Mouse (Mus musculus) embryonic facial prominence, embryonic 11.5 days (tissue): ENCODE data around the gene Fbxl17. TPM values are rescaled to one million over a fixed set of nuclear protein-coding genes. Genes with fewer than 3 reads are reported as not detected.

Experiments
- ATAC-seq: fragments of 200-750 bp; cut with Nextera tagmentation; replicated peaks from 2 replicates; pipeline ENCODE4 v1.8.0; 2017; ENCODE audit warnings: low read depth; ENCODE audit not compliant: insufficient number of reproducible peaks, low FRiP score, low TSS enrichment
- DNase-seq: peaks from one replicate; pipeline ENCODE4 v3.0.0-alpha.2; 2015; ENCODE audit warnings: low spot score
- H3K27ac ChIP-seq: fragments of 300-500 bp; sonication (generic); replicated peaks from 2 replicates; pipeline ENCODE4 v1.5.1; 2014; ENCODE audit warnings: mild to moderate bottlenecking, low read depth, low read length, control low read depth
- H3K27me3 ChIP-seq: fragments of 300-500 bp; sonication (generic); 2 replicates; pipeline ENCODE4 v1.6.1; 2014; ENCODE audit warnings: mild to moderate bottlenecking, low read length, moderate library complexity, mixed read lengths; ENCODE audit not compliant: control insufficient read depth, insufficient read depth
- H3K36me3 ChIP-seq: fragments of 300-500 bp; sonication (generic); replicated peaks from 2 replicates; pipeline ENCODE4 v1.6.1; 2014; ENCODE audit warnings: low read depth, mild to moderate bottlenecking, low read length, moderate library complexity, mixed read lengths; ENCODE audit not compliant: control insufficient read depth, insufficient read depth
- H3K4me1 ChIP-seq: fragments of 300-500 bp; sonication (generic); 2 replicates; pipeline ENCODE4 v1.6.1; 2014; ENCODE audit warnings: low read length, mixed read lengths; ENCODE audit not compliant: control insufficient read depth, insufficient read depth
- H3K4me2 ChIP-seq: fragments of 300-500 bp; sonication (generic); 2 replicates; pipeline ENCODE4 v1.6.1; 2014; ENCODE audit warnings: low read depth, mild to moderate bottlenecking, control low read depth, low read length, moderate library complexity
- H3K4me3 ChIP-seq: fragments of 300-500 bp; sonication (generic); 2 replicates; pipeline ENCODE4 v1.5.1; 2014; ENCODE audit warnings: low read depth, low read length, control low read depth
- H3K9ac ChIP-seq: fragments of 300-500 bp; sonication (generic); replicated peaks from 2 replicates; pipeline ENCODE4 v1.6.1; 2014; ENCODE audit warnings: mild to moderate bottlenecking, control low read depth, low read length
- H3K9me3 ChIP-seq: fragments of 300-500 bp; sonication (generic); replicated peaks from 2 replicates; pipeline ENCODE4 v1.6.1; 2016; ENCODE audit warnings: mild to moderate bottlenecking, low read length, inconsistent platforms, mixed read lengths; ENCODE audit not compliant: control insufficient read depth
- WGBS: fragments of 180-500 bp; shearing (Covaris S2); extraction: QIAGEN DNeasy Blood & Tissue Kit; methylation state at CpG from one replicate; pipeline ENCODE4 v1.1.7; 2014; 5-methylcytosine and 5-hydroxymethylcytosine counted together
- polyA plus RNA-seq: library from polyadenylated mRNA; unstranded; fragments of >200 nt; fragmentation: Nextera tagmentation; extraction: Ambion mirVana; gene quantifications from 2 replicates; pipeline ENCODE4 v1.2.1, GENCODE M21; 2014

The Fbxl17 gene
- polyA plus RNA-seq, 1 experiment from 2014 or later, result 7.7 TPM

DNA sequence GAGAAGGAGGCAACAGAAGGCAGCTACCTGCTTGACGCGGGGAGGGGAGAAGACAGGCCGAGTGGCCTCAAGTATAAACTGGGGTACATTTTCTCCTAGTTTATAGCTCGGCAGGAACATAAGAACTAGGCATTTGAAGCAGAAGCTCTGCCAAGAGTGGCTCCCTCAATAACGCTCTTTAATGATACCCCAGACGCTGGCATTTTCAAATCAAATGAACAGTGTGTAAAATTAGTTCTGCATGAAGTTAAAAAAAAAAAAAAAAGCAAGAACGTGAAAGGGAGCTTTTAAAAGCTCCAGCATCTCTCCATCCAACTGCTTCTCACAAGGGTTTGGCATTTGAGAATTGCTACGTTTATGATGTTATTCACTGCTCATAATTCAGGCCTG, 423.8 kb downstream of the Fbxl17 start:
- no peak for ATAC-seq

DNA sequence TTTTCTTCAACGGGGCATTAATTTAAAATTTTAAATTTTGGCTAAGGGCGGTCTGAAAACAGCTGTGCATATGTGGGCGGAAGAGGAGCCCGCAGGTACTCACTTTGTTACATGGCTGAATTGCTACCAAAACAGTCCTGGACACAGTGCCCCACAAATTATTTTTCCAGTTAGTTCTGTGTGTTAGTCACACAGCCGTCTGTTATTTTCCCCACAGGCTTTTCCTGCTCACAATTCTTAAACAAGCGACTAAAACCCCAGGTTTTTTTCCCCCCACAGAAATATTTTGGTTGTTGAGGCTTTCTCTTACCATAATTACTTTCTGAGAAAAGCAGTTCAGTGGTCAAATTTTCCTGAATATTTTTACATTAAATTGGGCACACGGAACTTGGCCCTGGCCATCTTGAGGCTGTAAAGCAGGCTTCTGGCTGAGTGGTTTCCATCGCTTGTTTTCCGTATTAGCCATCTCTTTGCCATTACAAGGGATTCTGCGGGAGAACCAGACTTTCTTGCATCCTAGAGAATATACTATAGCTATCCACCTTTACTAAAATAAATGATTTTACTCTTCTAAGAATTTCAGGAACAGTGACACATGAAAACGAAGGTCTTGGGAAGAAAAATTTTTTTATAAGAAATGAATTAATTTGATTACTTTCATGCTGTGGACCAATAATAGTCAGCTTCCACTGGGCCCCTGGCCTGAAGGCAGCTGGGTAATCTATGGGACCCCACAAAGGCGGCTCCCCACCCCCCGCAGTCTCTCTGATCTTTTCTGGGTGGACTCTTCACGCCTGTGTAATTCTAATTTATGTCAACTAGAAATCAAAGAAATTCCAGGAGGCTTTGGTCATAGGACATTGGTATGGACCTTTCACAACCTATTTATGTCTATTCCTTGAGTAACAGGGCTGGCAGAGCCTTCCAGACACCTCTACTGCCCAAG, 424.5 kb downstream of the Fbxl17 start:
- Histone ChIP-seq H3K36me3 (no peaks in the 10 kb centered on the region), H3K27ac (no peak overlapping the region), H3K4me1 (no peaks in the 10 kb centered on the region), H3K4me2 (no peak overlapping the region), H3K27me3 (no peaks in the 10 kb centered on the region), H3K4me3 (no peak overlapping the region), H3K9me3 (no peaks in the 10 kb centered on the region), H3K9ac (no peak overlapping the region)
- 75% methylated on average over 14 of the region's 14 CpGs for WGBS
- DNase-seq (no peak), ATAC-seq (no peak; the same call in 1 of the 2 replicates)

More for the DNA sequence above, 423.8 kb downstream of the Fbxl17 start:
- Histone ChIP-seq H3K9ac (no peak overlapping the region), H3K4me1 (no peaks in the 10 kb centered on the region), H3K27ac (no peak overlapping the region), H3K4me2 (no peak overlapping the region), H3K36me3 (no peaks in the 10 kb centered on the region), H3K27me3 (no peaks in the 10 kb centered on the region), H3K9me3 (no peaks in the 10 kb centered on the region), H3K4me3 (no peak overlapping the region)
- 64% methylated on average over 8 of the region's 8 CpGs for WGBS
- no peak for DNase-seq

DNA sequence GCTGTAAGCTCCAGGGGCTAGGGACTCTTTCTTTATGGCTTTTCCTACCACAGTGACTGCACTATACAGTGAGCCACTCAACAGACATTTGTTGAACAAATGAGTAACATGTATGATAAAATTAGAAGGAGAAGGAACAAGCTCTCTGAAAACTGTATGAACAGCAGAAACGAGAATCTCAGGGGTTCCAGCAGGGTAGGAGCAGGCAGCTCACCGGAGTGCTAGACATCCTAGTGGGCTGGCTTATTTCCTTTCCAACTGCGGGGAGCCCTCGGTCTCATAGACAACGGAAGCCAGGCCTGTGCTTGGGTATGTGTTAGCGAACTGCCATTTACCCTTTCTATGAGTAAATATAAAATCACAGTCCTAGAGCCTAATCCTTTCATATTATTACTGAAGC, 426.5 kb downstream of the Fbxl17 start:
- H3K4me1 ChIP-seq, result no peaks in the 10 kb centered on the region
- H3K27ac ChIP-seq, result no peak overlapping the region
- H3K27me3 ChIP-seq, result no peaks in the 10 kb centered on the region
- no peaks in the 10 kb centered on the region for H3K36me3 ChIP-seq
- DNase-seq, result no peak
- no peak overlapping the region for H3K4me3 ChIP-seq
- no peak overlapping the region for H3K4me2 ChIP-seq
- WGBS, result 70% methylated on average over 6 of the region's 6 CpGs
- no peak for ATAC-seq
- no peak overlapping the region for H3K9ac ChIP-seq
- H3K9me3 ChIP-seq, result no peaks in the 10 kb centered on the region

- H3K4me1 ChIP-seq, result no peaks in the 10 kb centered on the region
- ATAC-seq, result no peak
- H3K9ac ChIP-seq, result no peak overlapping the region
- no peak for DNase-seq
- no peaks in the 10 kb centered on the region for H3K36me3 ChIP-seq
- H3K27me3 ChIP-seq, result no peaks in the 10 kb centered on the region
- no peak overlapping the region for H3K4me3 ChIP-seq
- no peaks in the 10 kb centered on the region for H3K9me3 ChIP-seq
- no peak overlapping the region for H3K4me2 ChIP-seq
- 82% methylated on average over 15 of the region's 15 CpGs for WGBS
- no peak overlapping the region for H3K27ac ChIP-seq
These were observed 428.5 kb downstream of the Fbxl17 start for GRCm38 (mm10) chr17:63071134-63071923.

DNA sequence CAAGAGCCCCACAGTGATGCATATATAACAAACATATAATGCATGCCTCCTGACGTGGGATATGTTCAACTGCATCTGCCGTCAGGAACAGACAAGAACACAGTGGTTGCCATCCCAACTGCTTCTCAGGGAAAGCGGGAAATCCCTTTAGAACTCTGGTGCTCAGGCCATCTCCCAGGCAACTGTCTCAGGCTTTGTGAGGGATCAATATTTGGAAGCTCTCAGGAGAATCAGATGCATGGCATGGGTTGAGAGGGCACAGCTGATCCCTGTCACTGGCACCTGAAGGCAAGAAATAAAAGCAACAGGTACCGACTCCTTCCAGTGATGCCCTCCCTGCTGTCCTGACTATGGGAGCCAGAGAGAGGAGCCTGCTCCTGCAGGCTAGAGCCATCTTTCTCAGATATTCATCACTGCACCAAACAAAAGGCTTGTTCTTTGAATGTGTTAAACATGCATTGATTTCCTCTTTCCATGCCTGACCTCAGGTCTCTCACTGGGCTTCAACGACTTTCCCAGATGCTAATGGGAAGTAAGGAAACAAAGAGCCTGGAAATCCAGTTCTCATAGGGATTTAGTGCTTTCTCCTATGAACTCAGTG, 429.6 kb downstream of the Fbxl17 start:
- no peaks in the 10 kb centered on the region for H3K36me3 ChIP-seq
- H3K9ac ChIP-seq, result no peak overlapping the region
- H3K4me1 ChIP-seq, result no peaks in the 10 kb centered on the region
- no peak overlapping the region for H3K27ac ChIP-seq
- ATAC-seq (0 out of 2 replicates have a peak, but pooled peaks have one; percentile 56), DNase-seq (no peak)
- no peaks in the 10 kb centered on the region for H3K27me3 ChIP-seq
- WGBS, result 68% methylated on average over 5 of the region's 5 CpGs
- no peak overlapping the region for H3K4me3 ChIP-seq
- no peaks in the 10 kb centered on the region for H3K9me3 ChIP-seq
- H3K4me2 ChIP-seq, result no peak overlapping the region

GRCm38 (mm10) chr17:63062785-63063184, 437.0 kb downstream of the Fbxl17 start:
- DNase-seq (no peak), ATAC-seq (no peak)
- H3K9ac ChIP-seq, result no peak overlapping the region
- no peaks in the 10 kb centered on the region for H3K9me3 ChIP-seq
- H3K27ac ChIP-seq, result no peak overlapping the region
- H3K4me1 ChIP-seq, result no peaks in the 10 kb centered on the region
- H3K36me3 ChIP-seq, result no peaks in the 10 kb centered on the region
- H3K4me2 ChIP-seq, result no peak overlapping the region
- no peaks in the 10 kb centered on the region for H3K27me3 ChIP-seq
- no peak overlapping the region for H3K4me3 ChIP-seq
- 49% methylated on average over 5 of the region's 5 CpGs for WGBS

GRCm38 (mm10) chr17:63061786-63062185, 438.0 kb downstream of the Fbxl17 start:
- Histone ChIP-seq H3K36me3 (no peaks in the 10 kb centered on the region), H3K4me2 (no peak overlapping the region), H3K27me3 (no peaks in the 10 kb centered on the region), H3K9ac (no peak overlapping the region), H3K4me1 (no peaks in the 10 kb centered on the region), H3K9me3 (no peaks in the 10 kb centered on the region), H3K4me3 (no peak overlapping the region), H3K27ac (no peak overlapping the region)
- DNase-seq (no peak), ATAC-seq (0 out of 2 replicates have a peak, but pooled peaks have one; percentile 39)
- 87% methylated on average over 3 of the region's 3 CpGs for WGBS
